Mouse (Mus musculus): Measurements from ENCODE around the gene Mllt3.

- TF ChIP-seq CTCF (IDR thresholded peaks at IDR 0.05; ENCODE audit: extremely low read depth, insufficient read length, insufficient replicate concordance, low read depth, low read length) (no peak), POLR2A (IDR thresholded peaks at IDR 0.05; ENCODE audit: low read depth, low read length) (no peak)
Measured at GRCm38 (mm10) chr4:88003159-88003948, 29.8 kb downstream of the Mllt3 start.
